Comparison of ENCODE assay signal across 10 mouse cellular contexts in genomic region chr2:60922351-60922750, GRCm38 (mm10). TPM values are rescaled to one million over a fixed set of nuclear protein-coding genes. Genes with fewer than 3 reads are reported as not detected.
DNase-seq lines count a peak whose midpoint lies in the region; ATAC-seq lines count a peak whose summit lies in the region.
"Had no signal": no experiment of that assay in that cellular context is flagged by ENCODE, and none has a peak within 500 bp of the region (broad histone marks: within the 10 kb centered on the region; RNA-seq: fewer than 3 reads in every experiment).

No protein-coding gene starts in this region.

- H3K27me3 ChIP-seq in heart, embryonic 15.5 days = no peaks in the 10 kb centered on the region
- no peaks in the 10 kb centered on the region for H3K27me3 ChIP-seq in forebrain, embryonic 14.5 days (replicated peaks; ENCODE audit: control insufficient read depth, insufficient read depth, low read length)
- H3K27me3 ChIP-seq: limb, embryonic 15.5 days had no signal

- H3K9ac ChIP-seq in heart, embryonic 15.5 days = no peak overlapping the region
- H3K9ac ChIP-seq in forebrain, embryonic 14.5 days (ENCODE audit: low read length) = no peak overlapping the region
- H3K9ac ChIP-seq: limb, embryonic 15.5 days had no signal

- no peaks in the 10 kb centered on the region for H3K9me3 ChIP-seq in heart, embryonic 15.5 days (replicated peaks)
- H3K9me3 ChIP-seq in forebrain, embryonic 14.5 days (replicated peaks; ENCODE audit: control insufficient read depth, low read length) = no peaks in the 10 kb centered on the region
- H3K9me3 ChIP-seq: limb, embryonic 15.5 days had no signal

- DNase-seq in adrenal gland, postnatal 14 days = peak; percentile 23
- DNase-seq in adrenal gland, postnatal 25 days = no peak
- peak; percentile 83 for DNase-seq in MN1 (ENCODE audit: low spot score)
- DNase-seq in kidney, postnatal 36 days = peak; percentile 55 to 62
- DNase-seq in urinary bladder, postnatal 10 days (ENCODE audit: low spot score) = no peak
- no peak for DNase-seq in forebrain, embryonic 14.5 days (ENCODE audit: low spot score)
- no peak for DNase-seq in thymus, adult 18-20 months
- DNase-seq: right cerebral cortex, postnatal 4 days had no signal

- no peak overlapping the region for H3K4me2 ChIP-seq in heart, embryonic 15.5 days
- H3K4me2 ChIP-seq in forebrain, embryonic 14.5 days (ENCODE audit: low read length) = no peak overlapping the region
- H3K4me2 ChIP-seq: limb, embryonic 15.5 days had no signal

- peak overlapping the region; percentile 57 for H3K27ac ChIP-seq in heart, embryonic 15.5 days
- no peak overlapping the region for H3K27ac ChIP-seq in forebrain, embryonic 14.5 days (ENCODE audit: low read depth, low read length)

- ATAC-seq in heart, embryonic 15.5 days (replicated peaks; ENCODE audit: insufficient number of reproducible peaks, insufficient read depth, low FRiP score, low read depth) = peak; percentile 45
- ATAC-seq in forebrain, embryonic 14.5 days = no peak

- no peaks in the 10 kb centered on the region for H3K36me3 ChIP-seq in heart, embryonic 15.5 days
- no peaks in the 10 kb centered on the region for H3K36me3 ChIP-seq in forebrain, embryonic 14.5 days (ENCODE audit: control insufficient read depth, insufficient read depth, low read length)
- H3K36me3 ChIP-seq: limb, embryonic 15.5 days had no signal

- no peak overlapping the region for H3K4me3 ChIP-seq in heart, embryonic 15.5 days
- no peak overlapping the region for H3K4me3 ChIP-seq in forebrain, embryonic 14.5 days (ENCODE audit: low read depth, low read length)
- H3K4me3 ChIP-seq: limb, embryonic 15.5 days had no signal

- peaks cover 60% of the 10 kb centered on the region for H3K4me1 ChIP-seq in heart, embryonic 15.5 days (replicated peaks)
- no peaks in the 10 kb centered on the region for H3K4me1 ChIP-seq in forebrain, embryonic 14.5 days (ENCODE audit: control insufficient read depth, insufficient read depth, low read length)

- WGBS in heart, embryonic 15.5 days = 45% methylated on average over 5 of the region's 5 CpGs
- 49% methylated on average over 5 of the region's 5 CpGs for WGBS in forebrain, embryonic 14.5 days

RNA-seq across cellular contexts. Expression of gene Rbms1, which starts 40.6 kb away (rescaled TPM):
- total RNA-seq in adrenal gland, postnatal 14 days (2021) = 72.7 and 89.6 TPM in 2 replicates
- 71.2 and 72.6 TPM in 2 replicates for total RNA-seq in adrenal gland, postnatal 25 days (2021)
- polyA plus RNA-seq in heart, embryonic 15.5 days (2015; fragmentation: Nextera tagmentation; extraction: Ambion mirVana) = 72.6 and 106 TPM in 2 replicates
- 20.0 and 21.6 TPM in 2 replicates for polyA plus RNA-seq in forebrain, embryonic 14.5 days (2014; fragmentation: Nextera tagmentation; extraction: Ambion mirVana)

Comparison
In these comparisons a context has a peak if more than half of its experiments do, and no peak if none do; other contexts are left out.
1. DNase-seq: peak in adrenal gland, postnatal 14 days (single experiment), MN1 (single experiment) and kidney, postnatal 36 days (2 of 2); none in adrenal gland, postnatal 25 days (single experiment), urinary bladder, postnatal 10 days (single experiment), forebrain, embryonic 14.5 days (single experiment) and thymus, adult 18-20 months (0 of 2).